Mouse (Mus musculus) heart, postnatal 0 days (tissue): ENCODE results near the gene Ube2g2. TPM values are rescaled to one million over a fixed set of nuclear protein-coding genes. Genes with fewer than 3 reads are reported as not detected.

Experiments
- ATAC-seq: fragments of 200-750 bp; cut with Nextera tagmentation; 2 replicates; pipeline ENCODE4 v1.8.0; 2017; ENCODE audit warnings: low read depth, moderate number of reproducible peaks, moderate library complexity; ENCODE audit not compliant: insufficient read depth
- DNase-seq: peaks from one replicate; pipeline ENCODE4 v3.0.0-alpha.2; 2016; ENCODE audit warnings: low spot score
- H3K27ac ChIP-seq: fragments of 300-500 bp; sonication (generic); 2 replicates; pipeline ENCODE4 v1.5.1; 2014; ENCODE audit warnings: low read depth, mild to moderate bottlenecking
- H3K27me3 ChIP-seq: fragments of 300-500 bp; sonication (generic); 2 replicates; pipeline ENCODE4 v1.6.1; 2014; ENCODE audit warnings: low read length, mixed read lengths; ENCODE audit not compliant: control insufficient read depth, insufficient read depth
- H3K36me3 ChIP-seq: fragments of 300-500 bp; sonication (generic); replicated peaks from 2 replicates; pipeline ENCODE4 v1.6.1; 2014; ENCODE audit warnings: low read length, mixed read lengths; ENCODE audit not compliant: control insufficient read depth, insufficient read depth
- H3K4me1 ChIP-seq: fragments of 300-500 bp; sonication (generic); 2 replicates; pipeline ENCODE4 v1.6.1; 2014; ENCODE audit warnings: antibody characterized with exemption; ENCODE audit not compliant: control insufficient read depth, insufficient read depth
- H3K4me2 ChIP-seq: fragments of 300-500 bp; sonication (generic); 2 replicates; pipeline ENCODE4 v1.6.1; 2014; ENCODE audit warnings: low read depth, mild to moderate bottlenecking, low read length, moderate library complexity
- H3K4me3 ChIP-seq: fragments of 300-500 bp; sonication (generic); 2 replicates; pipeline ENCODE4 v1.5.1; 2014; ENCODE audit warnings: low read depth, low read length
- H3K9ac ChIP-seq: fragments of 300-500 bp; sonication (generic); replicated peaks from 2 replicates; pipeline ENCODE4 v1.6.1; 2014; ENCODE audit warnings: low read depth, low read length, mixed read lengths
- H3K9me3 ChIP-seq: fragments of 300-500 bp; sonication (generic); replicated peaks from 2 replicates; pipeline ENCODE4 v1.6.1; 2016; ENCODE audit warnings: low read length; ENCODE audit not compliant: control insufficient read depth
- CTCF ChIP-seq: IDR thresholded peaks from 2 replicates; pipeline ENCODE4 v1.5.1; 2016; ENCODE audit warnings: antibody characterized with exemption, control low read depth, low read depth
- EP300 ChIP-seq: IDR thresholded peaks from 2 replicates; pipeline ENCODE4 v1.6.1; 2016; ENCODE audit warnings: antibody characterized with exemption, low read depth
- WGBS: fragments of 180-500 bp; shearing (Covaris S2); extraction: QIAGEN DNeasy Blood & Tissue Kit; methylation state at CpG from one replicate; pipeline ENCODE4 v1.1.7; 2014; 5-methylcytosine and 5-hydroxymethylcytosine counted together
- polyA plus RNA-seq: library from polyadenylated mRNA; unstranded; fragments of >200 nt; fragmentation: Nextera tagmentation; extraction: Ambion mirVana; gene quantifications from 2 replicates; pipeline ENCODE4 v1.2.1, GENCODE M21; 2015
- total RNA-seq: library from RNA; depleted of rRNA; stranded (reverse); fragments of >200 nt; gene quantifications from 2 replicates; pipeline ENCODE4 v1.2.3, GENCODE M21; 2014; ENCODE audit warnings: low replicate concordance

The Ube2g2 gene
- total and polyA plus RNA-seq, 2 experiments from 2014 or later = 56.4 to 71.8 TPM

- 57% methylated on average over 4 of the region's 4 CpGs for WGBS
- Histone ChIP-seq H3K4me1 (peaks cover 8% of the 10 kb centered on the region), H3K9ac (no peak overlapping the region), H3K4me2 (no peak overlapping the region), H3K4me3 (no peak overlapping the region), H3K27ac (no peak overlapping the region), H3K36me3 (peaks cover 15% of the 10 kb centered on the region), H3K27me3 (no peaks in the 10 kb centered on the region), H3K9me3 (no peaks in the 10 kb centered on the region)
- DNase-seq = no peak
- TF ChIP-seq EP300 (no peak), CTCF (no peak)
- no peak for ATAC-seq
Observed at GRCm38 (mm10) chr10:77603021-77603420, 19.1 kb upstream of the Ube2g2 start.

- Histone ChIP-seq H3K4me1 (peaks cover 8% of the 10 kb centered on the region), H3K4me3 (no peak overlapping the region), H3K9ac (no peak overlapping the region), H3K36me3 (peaks cover 4% of the 10 kb centered on the region), H3K9me3 (no peaks in the 10 kb centered on the region), H3K4me2 (no peak overlapping the region), H3K27ac (no peak overlapping the region), H3K27me3 (no peaks in the 10 kb centered on the region)
- DNase-seq (no peak), ATAC-seq (no peak)
- WGBS = 91% methylated on average over 6 of the region's 6 CpGs
- no peak for TF ChIP-seq EP300
- no peak; the same call in 1 of the 2 replicates for TF ChIP-seq CTCF
Observed at GRCm38 (mm10) chr10:77604111-77604510, 18.0 kb upstream of the Ube2g2 start.

GRCm38 (mm10) chr10:77604958-77605357 lies 17.1 kb upstream of the Ube2g2 start:
- ATAC-seq = no peak
- TF ChIP-seq EP300 (no peak), CTCF (no peak)
- H3K9ac ChIP-seq = no peak overlapping the region
- peaks cover 4% of the 10 kb centered on the region for H3K36me3 ChIP-seq
- no peak overlapping the region for H3K4me3 ChIP-seq
- H3K4me2 ChIP-seq = no peak overlapping the region
- DNase-seq = no peak
- H3K27me3 ChIP-seq = no peaks in the 10 kb centered on the region
- peak overlapping the region; percentile 97 for H3K27ac ChIP-seq
- H3K4me1 ChIP-seq = peaks cover 8% of the 10 kb centered on the region
- no peaks in the 10 kb centered on the region for H3K9me3 ChIP-seq
- 29% methylated on average over 5 of the region's 5 CpGs for WGBS

- H3K27ac ChIP-seq = peak overlapping the region; percentile 97
- 5% methylated on average over 1 of the region's 1 CpGs for WGBS
- 0 out of 2 replicates have a peak overlapping the region, but pooled peaks have one; percentile 4 for H3K9ac ChIP-seq
- DNase-seq (peak; percentile 63), ATAC-seq (peak; percentile 28)
- H3K27me3 ChIP-seq = no peaks in the 10 kb centered on the region
- peaks cover 8% of the 10 kb centered on the region for H3K4me1 ChIP-seq
- H3K4me3 ChIP-seq = peak overlapping the region; percentile 72
- peaks cover 8% of the 10 kb centered on the region for H3K36me3 ChIP-seq
- H3K4me2 ChIP-seq = peak overlapping the region; percentile 93
- no peak for TF ChIP-seq EP300
- peak; percentile 66 for TF ChIP-seq CTCF
- no peaks in the 10 kb centered on the region for H3K9me3 ChIP-seq
Observed at GRCm38 (mm10) chr10:77605368-77605767, 16.7 kb upstream of the Ube2g2 start.

GRCm38 (mm10) chr10:77605908-77606826 lies 15.9 kb upstream of the Ube2g2 start, which contains the start of the genes Sumo3 and Gm49325:
TSS of gene Sumo3 (plus strand) at chr10:77606097.
TSS of gene Gm49325 (plus strand) at chr10:77606197.
- peaks cover 8% of the 10 kb centered on the region for H3K4me1 ChIP-seq
- no peaks in the 10 kb centered on the region for H3K27me3 ChIP-seq
- DNase-seq (peak; percentile 80), ATAC-seq (peak; percentile 93)
- peak within 1 kb of the TSS; percentile 93 for H3K4me2 ChIP-seq
- H3K27ac ChIP-seq = peak within 1 kb of the TSS; percentile 97
- H3K36me3 ChIP-seq = peaks cover 16% of the 10 kb centered on the region
- peak within 1 kb of the TSS; percentile 72 for H3K4me3 ChIP-seq
- WGBS = 1% methylated on average over 87 of the region's 119 CpGs
- peak within 1 kb of the TSS; percentile 82 for H3K9ac ChIP-seq
- H3K9me3 ChIP-seq = no peaks in the 10 kb centered on the region
- 0 out of 2 replicates have a peak, but pooled peaks have one; percentile 0 for TF ChIP-seq CTCF
- no peak for TF ChIP-seq EP300
